Mouse (Mus musculus) liver, embryonic 13.5 days (tissue): Measurements from ENCODE around the gene Ngb. TPM values are rescaled to one million over a fixed set of nuclear protein-coding genes. Genes with fewer than 3 reads are reported as not detected.

Experiments
- ATAC-seq: fragments of 200-750 bp; cut with Nextera tagmentation; 2 replicates; pipeline ENCODE4 v1.8.0; 2017; ENCODE audit warnings: low read depth, mild to moderate bottlenecking, moderate number of reproducible peaks, moderate library complexity
- DNase-seq: peaks from one replicate; pipeline ENCODE4 v3.0.0; 2022
- H3K27ac ChIP-seq: fragments of 300-500 bp; sonication (generic); 2 replicates; pipeline ENCODE4 v1.5.1; 2015; ENCODE audit warnings: moderate library complexity, mild to moderate bottlenecking, inconsistent platforms
- H3K27me3 ChIP-seq: fragments of 300-500 bp; sonication (generic); 2 replicates; pipeline ENCODE4 v1.6.1; 2015; ENCODE audit warnings: mild to moderate bottlenecking, inconsistent platforms
- H3K36me3 ChIP-seq: fragments of 300-500 bp; sonication (generic); 2 replicates; pipeline ENCODE4 v1.6.1; 2015; ENCODE audit warnings: mild to moderate bottlenecking, inconsistent platforms
- H3K4me1 ChIP-seq: fragments of 300-500 bp; sonication (generic); replicated peaks from 2 replicates; pipeline ENCODE4 v1.6.1; 2015; ENCODE audit warnings: inconsistent platforms
- H3K4me2 ChIP-seq: fragments of 300-500 bp; sonication (generic); 2 replicates; pipeline ENCODE4 v1.6.1; 2015; ENCODE audit warnings: inconsistent platforms, mild to moderate bottlenecking, moderate library complexity
- H3K4me3 ChIP-seq: fragments of 300-500 bp; sonication (generic); replicated peaks from 2 replicates; pipeline ENCODE4 v1.5.1; 2015; ENCODE audit warnings: mild to moderate bottlenecking, inconsistent platforms
- H3K9ac ChIP-seq: fragments of 300-500 bp; sonication (generic); 2 replicates; pipeline ENCODE4 v1.6.1; 2015; ENCODE audit warnings: mild to moderate bottlenecking, inconsistent platforms
- H3K9me3 ChIP-seq: fragments of 300-500 bp; sonication (generic); replicated peaks from 2 replicates; pipeline ENCODE4 v1.6.1; 2016; ENCODE audit warnings: inconsistent platforms
- WGBS: fragments of 180-500 bp; shearing (Covaris S2); methylation state at CpG from one replicate; pipeline ENCODE4 v1.1.7; 2015; ENCODE audit not compliant: insufficient replicate concordance; 5-methylcytosine and 5-hydroxymethylcytosine counted together
- polyA plus RNA-seq: library from polyadenylated mRNA; unstranded; fragments of >200 nt; fragmentation: Nextera tagmentation; extraction: Ambion mirVana; gene quantifications from 2 replicates; pipeline ENCODE4 v1.2.1, GENCODE M21; 2015

Ngb gene
- polyA plus RNA-seq, 1 experiment from 2014 or later, result 0.13 TPM

DNA sequence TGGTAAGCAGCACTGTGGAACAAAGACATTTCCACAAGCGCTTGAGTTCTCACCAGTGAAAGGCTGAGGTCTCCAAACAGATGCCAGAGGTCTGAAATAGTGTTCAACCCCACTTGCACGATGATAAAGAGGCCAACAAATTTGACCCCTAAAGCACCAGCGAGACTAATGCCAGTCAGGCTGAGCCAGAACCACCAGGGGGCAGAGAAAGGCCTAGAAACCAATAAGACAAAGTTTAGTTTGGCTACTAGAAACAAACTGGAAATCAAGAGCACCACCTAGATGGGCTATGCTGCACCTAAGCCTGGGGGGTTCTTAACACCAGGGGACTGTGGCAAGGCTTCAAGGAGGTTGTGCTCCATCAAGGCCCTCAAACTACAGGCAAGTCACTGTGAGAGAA is 29.3 kb upstream of the Ngb start:
- WGBS, result 55% methylated on average over 3 of the region's 3 CpGs
- no peak overlapping the region for H3K9ac ChIP-seq
- H3K4me2 ChIP-seq, result no peak overlapping the region
- no peaks in the 10 kb centered on the region for H3K27me3 ChIP-seq
- peaks cover 12% of the 10 kb centered on the region for H3K4me1 ChIP-seq
- H3K9me3 ChIP-seq, result no peaks in the 10 kb centered on the region
- DNase-seq, result peak; percentile 18
- no peak overlapping the region for H3K27ac ChIP-seq
- H3K4me3 ChIP-seq, result no peak overlapping the region
- 0 out of 2 replicates have a peak, but pooled peaks cover 6% of the 10 kb centered on the region for H3K36me3 ChIP-seq
- ATAC-seq, result no peak

DNA sequence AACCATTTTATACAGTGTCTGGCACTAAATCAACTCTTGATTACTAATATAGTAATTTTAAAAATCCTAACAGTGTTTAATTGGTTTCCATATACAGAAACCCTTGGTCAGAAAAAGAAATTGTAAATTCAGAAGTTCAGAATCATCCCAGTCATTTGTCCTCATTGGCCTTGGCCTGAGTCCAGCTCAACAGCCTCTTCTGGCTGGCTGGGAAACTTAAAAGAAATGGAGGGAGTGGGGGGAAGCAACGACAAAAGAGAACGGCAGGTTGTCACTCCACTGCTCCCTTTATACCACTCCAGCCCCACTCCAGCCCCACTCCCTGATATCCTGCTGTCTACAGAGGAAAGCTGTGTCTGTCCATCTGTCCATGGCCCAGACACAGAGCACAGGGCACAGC is 28.8 kb upstream of the Ngb start:
- Histone ChIP-seq H3K27ac (no peak overlapping the region), H3K27me3 (no peaks in the 10 kb centered on the region), H3K9ac (no peak overlapping the region), H3K4me1 (peaks cover 12% of the 10 kb centered on the region), H3K9me3 (no peaks in the 10 kb centered on the region), H3K4me3 (no peak overlapping the region), H3K36me3 (0 out of 2 replicates have a peak, but pooled peaks cover 6% of the 10 kb centered on the region), H3K4me2 (no peak overlapping the region)
- no peak for ATAC-seq
- DNase-seq, result no peak
- 83% methylated on average over 2 of the region's 2 CpGs for WGBS

DNA sequence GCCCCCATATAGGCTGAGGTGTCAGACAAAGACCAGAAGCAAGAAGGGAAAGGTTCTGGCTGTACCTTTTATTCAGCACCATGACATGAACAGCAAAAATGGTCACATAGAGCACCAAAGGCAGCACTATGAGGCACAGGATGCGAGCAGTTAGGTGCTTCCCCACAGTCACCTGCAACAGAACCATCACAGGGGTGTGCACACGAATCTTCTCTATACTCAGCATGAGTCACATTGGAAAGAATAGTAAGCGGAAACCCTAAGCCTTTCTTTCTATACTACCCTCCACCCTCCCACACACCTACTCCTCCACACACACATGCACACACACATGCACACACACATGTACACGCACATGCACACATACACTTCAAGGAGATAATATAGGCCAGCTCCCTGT is 27.9 kb upstream of the Ngb start:
- peaks cover 12% of the 10 kb centered on the region for H3K4me1 ChIP-seq
- DNase-seq (no peak), ATAC-seq (no peak)
- H3K36me3 ChIP-seq, result 0 out of 2 replicates have a peak, but pooled peaks cover 6% of the 10 kb centered on the region
- no peak overlapping the region for H3K9ac ChIP-seq
- no peak overlapping the region for H3K4me3 ChIP-seq
- H3K4me2 ChIP-seq, result no peak overlapping the region
- no peaks in the 10 kb centered on the region for H3K27me3 ChIP-seq
- 75% methylated on average over 4 of the region's 4 CpGs for WGBS
- no peak overlapping the region for H3K27ac ChIP-seq
- no peaks in the 10 kb centered on the region for H3K9me3 ChIP-seq

DNA sequence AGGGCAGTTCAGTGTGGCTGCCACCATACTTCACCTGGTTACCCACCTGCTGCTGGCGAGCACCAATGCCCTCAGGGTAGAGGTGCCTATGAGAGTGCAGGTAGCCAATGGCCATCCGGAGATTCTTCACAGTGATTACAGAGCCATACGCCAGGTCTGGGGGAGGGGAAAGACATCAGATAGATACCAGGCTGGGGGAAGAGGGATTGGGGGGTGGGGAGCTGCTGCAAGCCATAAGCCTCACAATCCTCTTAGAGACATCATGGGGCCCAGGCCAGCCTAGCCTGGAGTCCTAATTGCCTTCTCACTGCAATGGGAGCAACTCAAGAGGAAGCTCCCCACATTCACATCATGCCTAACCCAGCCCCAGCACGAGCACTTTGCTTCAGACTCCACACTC is 24.9 kb upstream of the Ngb start:
- 70% methylated on average over 4 of the region's 4 CpGs for WGBS
- ATAC-seq (no peak), DNase-seq (no peak)
- H3K27me3 ChIP-seq, result no peaks in the 10 kb centered on the region
- no peak overlapping the region for H3K4me2 ChIP-seq
- H3K4me1 ChIP-seq, result peaks cover 8% of the 10 kb centered on the region
- H3K9me3 ChIP-seq, result no peaks in the 10 kb centered on the region
- H3K9ac ChIP-seq, result no peak overlapping the region
- no peak overlapping the region for H3K27ac ChIP-seq
- no peak overlapping the region for H3K4me3 ChIP-seq
- peaks cover 23% of the 10 kb centered on the region for H3K36me3 ChIP-seq

DNA sequence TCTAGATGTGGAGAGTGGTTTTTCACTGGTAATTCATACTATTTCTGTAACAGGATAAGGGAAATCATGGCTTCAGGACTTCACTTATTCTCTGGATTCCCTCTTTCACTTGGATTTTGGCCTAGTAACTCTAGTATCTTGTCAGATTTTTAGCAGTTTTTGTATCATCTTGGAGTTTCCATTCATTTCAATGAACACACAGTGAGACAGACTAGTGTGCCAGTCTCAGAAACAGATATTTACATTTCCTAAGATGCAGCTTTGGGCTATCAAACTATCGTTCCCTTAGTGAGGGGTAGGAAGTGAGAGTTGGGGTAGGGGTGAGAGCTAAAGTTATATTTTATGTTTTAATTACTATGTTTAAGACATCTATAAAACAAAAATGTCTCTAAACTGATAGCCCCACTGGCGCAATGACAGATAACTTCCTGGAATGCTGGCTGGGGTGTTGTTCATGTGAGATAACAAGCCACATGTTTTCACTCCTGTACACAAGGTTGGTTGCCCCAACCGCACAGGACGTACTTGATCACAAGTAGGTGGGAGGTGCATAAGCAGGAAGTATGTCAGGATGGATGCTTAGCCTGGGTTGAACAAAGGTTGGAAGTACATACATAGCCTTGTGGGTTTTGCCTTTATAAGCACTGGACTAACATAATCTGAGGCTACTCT is 19.7 kb upstream of the Ngb start:
- H3K27ac ChIP-seq, result peak overlapping the region; percentile 30; the same call in 1 of the 2 replicates
- DNase-seq (peak; percentile 34), ATAC-seq (peak; percentile 95)
- no peak overlapping the region for H3K4me2 ChIP-seq
- H3K27me3 ChIP-seq, result no peaks in the 10 kb centered on the region
- H3K4me1 ChIP-seq, result peaks cover 9% of the 10 kb centered on the region
- no peak overlapping the region for H3K9ac ChIP-seq
- WGBS, result 35% methylated on average over 4 of the region's 4 CpGs
- H3K36me3 ChIP-seq, result peaks cover 18% of the 10 kb centered on the region
- no peaks in the 10 kb centered on the region for H3K9me3 ChIP-seq
- H3K4me3 ChIP-seq, result no peak overlapping the region

DNA sequence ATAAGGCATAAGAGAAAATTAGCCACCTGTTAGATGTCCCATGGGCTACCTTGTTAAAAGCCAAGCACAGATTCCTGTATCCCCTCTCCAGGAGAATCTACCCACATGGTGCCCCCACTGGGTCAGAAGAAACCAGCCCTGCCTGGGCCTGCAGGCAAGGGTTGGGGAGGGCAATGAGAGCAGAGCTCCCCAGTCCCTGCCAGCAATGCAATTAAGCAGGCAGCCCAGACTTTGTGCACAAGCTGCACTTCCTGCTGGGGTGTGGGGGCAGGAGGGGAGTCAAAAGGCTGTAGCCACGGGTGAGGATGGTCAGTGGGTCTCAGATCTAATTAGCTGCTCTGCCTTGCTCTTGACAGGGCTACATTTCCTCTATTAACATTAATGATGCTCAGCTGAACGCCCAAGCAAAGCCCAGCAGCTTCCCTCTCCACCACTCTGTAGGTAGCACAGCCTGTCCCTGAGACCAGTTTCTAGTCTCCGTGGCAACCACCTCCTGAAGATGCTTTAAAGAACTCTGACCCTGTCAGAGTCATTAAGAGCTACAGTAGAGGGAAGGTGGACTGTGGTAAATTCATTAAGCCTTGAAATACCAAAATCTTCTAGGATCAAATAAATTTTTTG is 5.1 kb upstream of the Ngb start:
- Histone ChIP-seq H3K4me1 (no peaks in the 10 kb centered on the region), H3K27ac (no peak overlapping the region)

DNA sequence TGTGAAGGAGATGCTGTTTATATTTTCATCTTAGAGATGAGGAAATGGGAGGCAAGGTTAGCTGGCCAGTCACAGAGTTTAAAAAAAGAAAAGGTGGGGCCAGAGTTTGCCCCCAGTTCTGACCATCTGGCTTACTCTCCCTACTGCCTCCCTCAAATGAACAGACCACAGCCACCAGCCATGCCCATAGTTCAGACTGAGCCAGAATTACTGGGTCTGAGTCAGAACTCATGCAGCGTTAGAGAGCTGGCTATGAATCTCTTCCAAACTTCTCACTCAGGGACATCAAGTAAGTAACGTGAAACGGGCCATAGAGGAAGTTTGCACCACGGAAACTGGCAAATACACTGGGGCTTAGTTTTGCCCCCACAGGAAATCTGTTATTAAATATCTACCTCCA is 2.5 kb upstream of the Ngb start:
- no peak overlapping the region for H3K4me2 ChIP-seq
- H3K27ac ChIP-seq, result no peak overlapping the region
- H3K9me3 ChIP-seq, result no peaks in the 10 kb centered on the region
- 0 out of 2 replicates have a peak, but pooled peaks cover 3% of the 10 kb centered on the region for H3K36me3 ChIP-seq
- peaks cover 40% of the 10 kb centered on the region for H3K27me3 ChIP-seq
- no peak overlapping the region for H3K9ac ChIP-seq
- no peaks in the 10 kb centered on the region for H3K4me1 ChIP-seq
- H3K4me3 ChIP-seq, result no peak overlapping the region
- ATAC-seq (no peak), DNase-seq (no peak)
- 54% methylated on average over 4 of the region's 4 CpGs for WGBS

More for the DNA sequence above, 5.1 kb upstream of the Ngb start:
- Histone ChIP-seq H3K27me3 (peaks cover 14% of the 10 kb centered on the region), H3K4me2 (no peak overlapping the region), H3K36me3 (0 out of 2 replicates have a peak, but pooled peaks cover 3% of the 10 kb centered on the region), H3K9me3 (no peaks in the 10 kb centered on the region), H3K9ac (no peak overlapping the region), H3K4me3 (no peak overlapping the region)
- WGBS, result 43% methylated on average over 3 of the region's 3 CpGs
- ATAC-seq (no peak), DNase-seq (no peak)

DNA sequence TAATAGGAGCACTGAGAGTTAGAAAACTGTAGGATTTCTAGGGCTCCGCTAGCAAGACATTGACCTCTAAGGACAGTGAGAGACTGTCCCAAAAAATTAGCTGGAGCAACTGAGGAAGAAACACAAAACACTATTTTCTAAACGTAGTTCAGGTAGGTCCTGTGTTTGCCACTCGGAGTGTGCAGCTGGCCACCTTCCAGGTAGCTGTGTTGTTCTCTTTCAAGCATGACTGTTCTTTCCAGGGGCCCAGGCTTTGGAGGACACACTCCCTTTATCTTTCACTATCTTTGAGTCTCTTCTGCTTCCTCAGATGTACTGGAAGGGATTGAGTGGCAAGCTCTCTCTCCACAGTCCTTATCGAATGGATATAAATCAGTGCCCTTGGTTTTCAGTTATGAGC is 1.1 kb upstream of the Ngb start:
- no peak overlapping the region for H3K27ac ChIP-seq
- no peaks in the 10 kb centered on the region for H3K9me3 ChIP-seq
- H3K4me1 ChIP-seq, result no peaks in the 10 kb centered on the region
- ATAC-seq (no peak), DNase-seq (no peak)
- no peak overlapping the region for H3K4me3 ChIP-seq
- H3K4me2 ChIP-seq, result no peak overlapping the region
- H3K36me3 ChIP-seq, result no peaks in the 10 kb centered on the region
- H3K9ac ChIP-seq, result no peak overlapping the region
- H3K27me3 ChIP-seq, result peaks cover 48% of the 10 kb centered on the region
- WGBS, result 75% methylated on average over 4 of the region's 4 CpGs

DNA sequence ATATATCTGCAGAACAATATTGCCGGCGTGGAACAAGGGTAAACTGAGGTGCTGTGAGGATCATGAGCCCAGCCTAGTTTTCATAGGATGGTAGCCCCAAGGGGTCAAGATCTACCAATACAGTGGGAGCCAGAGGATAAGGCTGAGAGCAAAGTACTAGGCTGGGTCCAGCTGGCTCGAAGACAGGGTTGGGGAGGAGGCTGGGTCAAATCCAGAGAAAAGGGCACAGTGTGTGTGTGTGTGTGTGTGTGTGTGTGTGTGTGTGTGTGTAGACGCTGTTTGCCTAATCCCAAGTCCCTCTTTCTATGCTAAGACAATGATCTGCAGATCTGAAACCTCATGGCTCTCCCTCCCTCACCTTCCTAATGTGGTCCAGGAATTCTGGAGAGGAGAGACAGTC is 2.0 kb downstream of the Ngb start:
- no peak for DNase-seq
- ATAC-seq, result no peak
- no peak overlapping the region for H3K27ac ChIP-seq
- no peak overlapping the region for H3K4me3 ChIP-seq
- whole genome bisulfite sequencing, result 69% methylated on average over 4 of the region's 4 CpGs
- H3K9me3 ChIP-seq, result no peaks in the 10 kb centered on the region
- no peaks in the 10 kb centered on the region for H3K36me3 ChIP-seq
- H3K27me3 ChIP-seq, result peaks cover 55% of the 10 kb centered on the region
- H3K9ac ChIP-seq, result no peak overlapping the region
- H3K4me1 ChIP-seq, result no peaks in the 10 kb centered on the region
- H3K4me2 ChIP-seq, result no peak overlapping the region

DNA sequence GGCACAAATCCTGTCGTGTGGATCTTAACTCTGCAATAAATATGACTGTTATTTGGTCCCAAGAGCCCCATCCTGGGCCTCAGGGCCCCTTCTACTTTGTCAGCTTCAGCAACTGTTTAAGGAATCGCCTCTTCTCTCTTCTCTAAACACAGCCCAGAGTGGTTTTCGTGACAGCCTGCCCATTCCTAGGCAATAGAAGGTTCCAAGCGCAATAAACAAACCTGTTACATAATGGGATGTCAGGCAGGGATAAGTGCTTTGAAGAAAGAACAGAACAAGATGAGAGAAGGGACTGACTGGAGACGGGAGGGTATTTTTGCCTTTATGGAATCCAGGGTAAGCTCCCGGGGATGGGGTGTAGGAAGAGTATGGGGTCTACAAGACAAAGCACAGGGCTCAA is 8.7 kb downstream of the Ngb start:
- no peak for ATAC-seq
- 0 out of 2 replicates have a peak, but pooled peaks cover 9% of the 10 kb centered on the region for H3K27me3 ChIP-seq
- H3K36me3 ChIP-seq, result no peaks in the 10 kb centered on the region
- 52% methylated on average over 6 of the region's 6 CpGs for WGBS
- H3K4me2 ChIP-seq, result no peak overlapping the region
- no peak overlapping the region for H3K9ac ChIP-seq
- H3K9me3 ChIP-seq, result no peaks in the 10 kb centered on the region
- H3K4me3 ChIP-seq, result no peak overlapping the region
- peaks cover 4% of the 10 kb centered on the region; the same call in 1 of the 2 replicates for H3K4me1 ChIP-seq
- no peak overlapping the region for H3K27ac ChIP-seq
- no peak for DNase-seq

DNA sequence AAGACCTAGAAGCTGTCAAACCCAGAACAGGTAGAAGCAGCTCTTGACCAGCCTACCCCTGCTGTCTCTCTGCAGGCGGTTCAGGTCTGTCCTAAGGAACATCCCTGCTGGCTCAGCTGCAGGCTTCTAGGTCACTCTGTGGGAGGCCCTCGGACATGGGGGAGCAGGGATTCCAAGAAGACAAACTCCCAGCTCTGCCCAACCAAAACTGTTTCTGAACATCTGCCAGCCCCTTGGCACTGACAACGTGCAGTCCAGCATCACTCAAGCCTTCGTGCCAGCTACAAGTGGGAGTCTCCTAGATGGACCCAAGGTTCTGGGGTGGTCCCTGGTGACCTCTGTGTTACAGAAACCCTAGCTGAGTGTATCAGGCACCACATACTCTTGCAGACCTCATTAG is 9.1 kb downstream of the Ngb start:
- H3K9ac ChIP-seq, result no peak overlapping the region
- H3K4me1 ChIP-seq, result peaks cover 4% of the 10 kb centered on the region; the same call in 1 of the 2 replicates
- H3K4me3 ChIP-seq, result no peak overlapping the region
- no peaks in the 10 kb centered on the region for H3K36me3 ChIP-seq
- DNase-seq (no peak), ATAC-seq (no peak)
- H3K27ac ChIP-seq, result no peak overlapping the region
- H3K4me2 ChIP-seq, result no peak overlapping the region
- 0 out of 2 replicates have a peak, but pooled peaks cover 5% of the 10 kb centered on the region for H3K27me3 ChIP-seq
- no peaks in the 10 kb centered on the region for H3K9me3 ChIP-seq
- WGBS, result 59% methylated on average over 4 of the region's 4 CpGs

DNA sequence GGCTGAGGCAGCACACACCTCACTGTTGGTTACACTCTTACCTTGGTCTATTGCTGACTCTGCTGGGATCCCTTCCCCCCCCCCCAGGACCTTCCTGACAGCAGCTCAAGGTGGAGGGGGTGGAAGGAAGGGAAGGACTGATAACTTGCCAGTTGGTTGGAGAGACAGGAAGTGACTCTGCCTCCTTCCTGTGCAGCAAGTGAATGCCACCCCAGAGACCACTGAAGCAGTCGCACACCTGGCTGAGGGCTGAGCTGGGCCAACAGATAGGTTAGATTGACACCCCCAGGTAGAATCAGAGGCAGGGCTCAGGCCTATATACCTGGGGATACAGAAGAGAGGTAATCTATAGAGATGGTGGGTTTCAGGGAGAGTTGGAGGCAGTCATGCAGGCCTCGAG is 10.4 kb downstream of the Ngb start:
- 53% methylated on average over 2 of the region's 2 CpGs for WGBS
- Histone ChIP-seq H3K4me2 (no peak overlapping the region), H3K4me3 (no peak overlapping the region), H3K27ac (no peak overlapping the region), H3K9ac (no peak overlapping the region), H3K4me1 (peaks cover 4% of the 10 kb centered on the region; the same call in 1 of the 2 replicates), H3K9me3 (no peaks in the 10 kb centered on the region), H3K27me3 (no peaks in the 10 kb centered on the region), H3K36me3 (no peaks in the 10 kb centered on the region)
- ATAC-seq (no peak), DNase-seq (no peak)
